Mouse (Mus musculus): Measurements from ENCODE around the gene Rps2. TPM values are rescaled to one million over a fixed set of nuclear protein-coding genes. Genes with fewer than 3 reads are reported as not detected.

The Rps2 gene
- polyA plus RNA-seq, 1 experiment = not detected

GRCm38 (mm10) chr17:24736330-24737051 lies 18.6 kb downstream of the Rps2 start, which contains the start of gene Msrb1:
TSS of gene Msrb1 (plus strand) at chr17:24736642.
- Histone ChIP-seq H3K4me3 (ENCODE audit: insufficient read depth, low read depth, low read length) (peak within 1 kb of the TSS; percentile 85), H3K27ac (ENCODE audit: insufficient read depth, low read depth, low read length) (no peak within 1 kb of the TSS), H3K4me1 (ENCODE audit: control insufficient read depth, insufficient read depth, low read length) (peaks cover 10% of the 10 kb centered on the region)
- 1% methylated on average over 29 of the region's 29 CpGs for WGBS
- TF ChIP-seq CTCF (IDR thresholded peaks at IDR 0.05; ENCODE audit: insufficient read depth, low read depth, low read length) (no peak), POLR2A (IDR thresholded peaks at IDR 0.05; ENCODE audit: insufficient read depth, low read depth, low read length) (peak; percentile 27; the same call in 1 of the 2 replicates)

- peaks cover 10% of the 10 kb centered on the region for H3K4me1 ChIP-seq (ENCODE audit: control insufficient read depth, insufficient read depth, low read length)
- WGBS = 19% methylated on average over 8 of the region's 8 CpGs
- H3K4me3 ChIP-seq (ENCODE audit: insufficient read depth, low read depth, low read length) = peak overlapping the region; percentile 85
- no peak overlapping the region for H3K27ac ChIP-seq (ENCODE audit: insufficient read depth, low read depth, low read length)
- no peak for TF ChIP-seq POLR2A (IDR thresholded peaks at IDR 0.05; ENCODE audit: insufficient read depth, low read depth, low read length)
- no peak for TF ChIP-seq CTCF (IDR thresholded peaks at IDR 0.05; ENCODE audit: insufficient read depth, low read depth, low read length)
These were observed 19.4 kb downstream of the Rps2 start for GRCm38 (mm10) chr17:24737135-24737810.

GRCm38 (mm10) chr17:24738238-24738637 lies 20.3 kb downstream of the Rps2 start:
- Histone ChIP-seq H3K27ac (ENCODE audit: insufficient read depth, low read depth, low read length) (no peak overlapping the region), H3K4me3 (ENCODE audit: insufficient read depth, low read depth, low read length) (no peak overlapping the region), H3K4me1 (ENCODE audit: control insufficient read depth, insufficient read depth, low read length) (peaks cover 7% of the 10 kb centered on the region)
- 81% methylated on average over 4 of the region's 4 CpGs for WGBS
- TF ChIP-seq CTCF (IDR thresholded peaks at IDR 0.05; ENCODE audit: insufficient read depth, low read depth, low read length) (no peak), POLR2A (IDR thresholded peaks at IDR 0.05; ENCODE audit: insufficient read depth, low read depth, low read length) (no peak)

GRCm38 (mm10) chr17:24739926-24740325 lies 22.0 kb downstream of the Rps2 start:
- H3K4me3 ChIP-seq (ENCODE audit: insufficient read depth, low read depth, low read length) = no peak overlapping the region
- no peak for TF ChIP-seq POLR2A (IDR thresholded peaks at IDR 0.05; ENCODE audit: insufficient read depth, low read depth, low read length)
- TF ChIP-seq CTCF (IDR thresholded peaks at IDR 0.05; ENCODE audit: insufficient read depth, low read depth, low read length) = no peak
- WGBS = 89% methylated on average over 8 of the region's 8 CpGs
- peaks cover 7% of the 10 kb centered on the region for H3K4me1 ChIP-seq (ENCODE audit: control insufficient read depth, insufficient read depth, low read length)
- H3K27ac ChIP-seq (ENCODE audit: insufficient read depth, low read depth, low read length) = no peak overlapping the region

- no peak overlapping the region for H3K27ac ChIP-seq (ENCODE audit: insufficient read depth, low read depth, low read length)
- TF ChIP-seq CTCF (IDR thresholded peaks at IDR 0.05; ENCODE audit: insufficient read depth, low read depth, low read length) (no peak), POLR2A (IDR thresholded peaks at IDR 0.05; ENCODE audit: insufficient read depth, low read depth, low read length) (no peak)
- 73% methylated on average over 8 of the region's 8 CpGs for whole genome bisulfite sequencing
- H3K4me3 ChIP-seq (ENCODE audit: insufficient read depth, low read depth, low read length) = no peak overlapping the region
- no peaks in the 10 kb centered on the region for H3K4me1 ChIP-seq (ENCODE audit: control insufficient read depth, insufficient read depth, low read length)
These were observed 24.4 kb downstream of the Rps2 start for GRCm38 (mm10) chr17:24742307-24742706.

- WGBS = 80% methylated on average over 5 of the region's 5 CpGs
- Histone ChIP-seq H3K4me1 (ENCODE audit: control insufficient read depth, insufficient read depth, low read length) (no peaks in the 10 kb centered on the region), H3K27ac (ENCODE audit: insufficient read depth, low read depth, low read length) (no peak overlapping the region), H3K4me3 (ENCODE audit: insufficient read depth, low read depth, low read length) (no peak overlapping the region)
- no peak for TF ChIP-seq POLR2A (IDR thresholded peaks at IDR 0.05; ENCODE audit: insufficient read depth, low read depth, low read length)
- TF ChIP-seq CTCF (IDR thresholded peaks at IDR 0.05; ENCODE audit: insufficient read depth, low read depth, low read length) = no peak
These were observed 26.0 kb downstream of the Rps2 start for GRCm38 (mm10) chr17:24743896-24744295.

GRCm38 (mm10) chr17:24744381-24744780 lies 26.5 kb downstream of the Rps2 start:
- Histone ChIP-seq H3K27ac (ENCODE audit: insufficient read depth, low read depth, low read length) (no peak overlapping the region), H3K4me1 (ENCODE audit: control insufficient read depth, insufficient read depth, low read length) (no peaks in the 10 kb centered on the region), H3K4me3 (ENCODE audit: insufficient read depth, low read depth, low read length) (no peak overlapping the region)
- TF ChIP-seq POLR2A (IDR thresholded peaks at IDR 0.05; ENCODE audit: insufficient read depth, low read depth, low read length) (no peak), CTCF (IDR thresholded peaks at IDR 0.05; ENCODE audit: insufficient read depth, low read depth, low read length) (no peak)
- WGBS = 80% methylated on average over 3 of the region's 3 CpGs

- Histone ChIP-seq H3K4me1 (ENCODE audit: control insufficient read depth, insufficient read depth, low read length) (no peaks in the 10 kb centered on the region), H3K27ac (ENCODE audit: insufficient read depth, low read depth, low read length) (no peak overlapping the region), H3K4me3 (ENCODE audit: insufficient read depth, low read depth, low read length) (no peak overlapping the region)
- 22% methylated on average over 7 of the region's 7 CpGs for WGBS
- TF ChIP-seq CTCF (IDR thresholded peaks at IDR 0.05; ENCODE audit: insufficient read depth, low read depth, low read length) (peak; percentile 28; the same call in 1 of the 2 replicates), POLR2A (IDR thresholded peaks at IDR 0.05; ENCODE audit: insufficient read depth, low read depth, low read length) (no peak)
These were observed 27.9 kb downstream of the Rps2 start for GRCm38 (mm10) chr17:24745526-24746497.

All from olfactory bulb, adult 2 months (tissue).